Mouse (Mus musculus) neural tube, embryonic 14.5 days (tissue): Measurements from ENCODE around the gene Peak1. TPM values are rescaled to one million over a fixed set of nuclear protein-coding genes. Genes with fewer than 3 reads are reported as not detected.

Source experiments
- ATAC-seq: fragments of 200-750 bp; cut with Nextera tagmentation; 2 replicates; pipeline ENCODE4 v1.8.0; 2017; ENCODE audit warnings: low read depth, mild to moderate bottlenecking, moderate TSS enrichment, moderate library complexity
- H3K27ac ChIP-seq: fragments of 300-500 bp; sonication (generic); 2 replicates; pipeline ENCODE4 v1.5.1; 2014; ENCODE audit warnings: low read depth, mild to moderate bottlenecking, control low read depth, low read length, moderate library complexity, mixed read lengths
- H3K27me3 ChIP-seq: fragments of 300-500 bp; sonication (generic); 2 replicates; pipeline ENCODE4 v1.6.1; 2014; ENCODE audit warnings: low read length; ENCODE audit not compliant: control insufficient read depth, insufficient read depth
- H3K36me3 ChIP-seq: fragments of 300-500 bp; sonication (generic); 2 replicates; pipeline ENCODE4 v1.6.1; 2014; ENCODE audit warnings: low read length, mixed read lengths; ENCODE audit not compliant: control insufficient read depth, insufficient read depth
- H3K4me1 ChIP-seq: fragments of 300-500 bp; sonication (generic); 2 replicates; pipeline ENCODE4 v1.6.1; 2014; ENCODE audit warnings: low read length; ENCODE audit not compliant: control insufficient read depth, insufficient read depth
- H3K4me2 ChIP-seq: fragments of 300-500 bp; sonication (generic); 2 replicates; pipeline ENCODE4 v1.6.1; 2014; ENCODE audit warnings: mild to moderate bottlenecking, low read depth, low read length, control low read depth
- H3K4me3 ChIP-seq: fragments of 300-500 bp; sonication (generic); 2 replicates; pipeline ENCODE4 v1.5.1; 2014; ENCODE audit warnings: low read depth, low read length, control low read depth, mixed read lengths
- H3K9ac ChIP-seq: fragments of 300-500 bp; sonication (generic); replicated peaks from 2 replicates; pipeline ENCODE4 v1.6.1; 2014; ENCODE audit warnings: low read depth, mild to moderate bottlenecking, control low read depth, low read length, mixed read lengths
- H3K9me3 ChIP-seq: fragments of 300-500 bp; sonication (generic); 2 replicates; pipeline ENCODE4 v1.6.1; 2016; ENCODE audit warnings: low read length; ENCODE audit not compliant: control insufficient read depth
- WGBS: fragments of 180-500 bp; shearing (Covaris S2); extraction: QIAGEN DNeasy Blood & Tissue Kit; methylation state at CpG from one replicate; pipeline ENCODE4 v1.1.7; 2014; 5-methylcytosine and 5-hydroxymethylcytosine counted together
- polyA plus RNA-seq: library from polyadenylated mRNA; unstranded; fragments of >200 nt; fragmentation: Nextera tagmentation; extraction: Ambion mirVana; gene quantifications from 2 replicates; pipeline ENCODE4 v1.2.1, GENCODE M21; 2014

Peak1 gene
- polyA plus RNA-seq, 1 experiment from 2014 or later = 9.0 TPM

DNA sequence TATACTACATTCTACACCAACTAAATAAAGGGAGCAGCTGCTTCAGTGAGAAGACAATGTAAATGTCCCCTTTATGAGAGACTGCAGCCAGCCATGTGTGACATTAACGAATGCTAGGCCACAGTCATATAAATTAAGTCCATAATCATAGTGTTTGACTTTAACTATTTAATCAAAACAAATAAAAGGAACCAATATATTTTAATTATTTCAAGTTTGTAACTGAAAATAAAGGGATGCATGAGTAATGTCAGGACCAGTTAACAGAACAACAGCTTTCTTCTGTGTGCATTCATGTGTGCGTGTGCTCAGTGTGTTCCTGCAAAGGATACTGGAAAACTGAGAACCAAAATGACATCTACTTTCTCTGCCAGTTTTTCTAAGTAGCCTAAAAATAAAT, 113.3 kb downstream of the Peak1 start:
- Histone ChIP-seq H3K4me1 (peaks cover 10% of the 10 kb centered on the region), H3K4me3 (no peak overlapping the region), H3K36me3 (no peaks in the 10 kb centered on the region), H3K4me2 (no peak overlapping the region), H3K27ac (no peak overlapping the region), H3K9ac (no peak overlapping the region), H3K27me3 (no peaks in the 10 kb centered on the region), H3K9me3 (no peaks in the 10 kb centered on the region)
- WGBS = 26% methylated on average over 2 of the region's 2 CpGs
- no peak for ATAC-seq

DNA sequence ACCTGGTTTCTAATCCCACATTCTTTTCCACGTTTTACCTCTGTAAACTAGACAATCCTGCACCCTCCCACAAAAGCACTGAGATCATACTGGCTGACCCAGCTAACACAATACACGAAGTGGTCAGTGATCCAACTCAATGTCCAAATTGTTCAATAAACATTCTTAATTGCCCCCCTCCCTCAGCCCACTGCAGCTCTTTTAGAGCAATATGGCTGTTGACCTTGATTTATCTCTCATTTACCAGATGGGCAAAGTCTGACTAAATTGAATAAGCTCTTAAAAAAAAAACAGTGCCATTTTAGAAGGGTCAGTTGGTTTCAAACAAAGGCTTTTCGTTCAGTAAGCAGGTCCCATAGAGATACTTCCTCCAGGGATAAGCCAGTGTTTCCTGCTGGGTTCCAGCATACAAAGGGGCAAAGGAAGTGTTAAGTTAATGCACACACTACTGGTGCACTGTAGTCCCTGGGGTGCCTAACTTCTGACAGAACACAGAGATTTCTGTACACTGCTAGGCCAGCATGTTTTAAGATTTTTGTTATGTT, 114.9 kb downstream of the Peak1 start:
- Histone ChIP-seq H3K36me3 (no peaks in the 10 kb centered on the region), H3K4me3 (no peak overlapping the region), H3K27ac (no peak overlapping the region), H3K9ac (no peak overlapping the region), H3K4me2 (no peak overlapping the region), H3K4me1 (peaks cover 10% of the 10 kb centered on the region), H3K27me3 (no peaks in the 10 kb centered on the region), H3K9me3 (no peaks in the 10 kb centered on the region)
- WGBS = 8% methylated on average over 3 of the region's 3 CpGs
- ATAC-seq = no peak

DNA sequence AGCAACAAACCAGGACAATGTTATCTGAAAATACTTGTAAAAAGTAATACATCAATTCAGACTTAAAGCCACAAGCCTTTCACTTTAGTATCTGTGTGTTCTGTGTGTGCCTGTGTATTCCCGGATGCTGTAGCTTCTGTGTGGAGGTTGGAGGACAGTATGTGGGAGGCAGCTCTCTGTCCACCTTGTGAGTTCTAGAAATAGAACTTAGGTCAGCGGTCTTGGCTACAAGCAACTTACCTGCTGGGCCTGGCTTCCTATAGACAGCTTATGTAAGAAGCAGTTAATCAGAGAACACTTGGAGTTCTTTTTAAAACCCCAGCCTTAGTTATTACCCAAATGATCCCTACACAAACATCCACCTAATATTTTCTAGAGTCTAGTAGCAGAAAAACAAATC, 127.8 kb downstream of the Peak1 start:
- H3K27me3 ChIP-seq = no peaks in the 10 kb centered on the region
- 97% methylated on average over 2 of the region's 2 CpGs for WGBS
- no peak overlapping the region for H3K4me3 ChIP-seq
- H3K4me2 ChIP-seq = no peak overlapping the region
- no peak overlapping the region for H3K9ac ChIP-seq
- H3K27ac ChIP-seq = no peak overlapping the region
- H3K36me3 ChIP-seq = no peaks in the 10 kb centered on the region
- H3K4me1 ChIP-seq = no peaks in the 10 kb centered on the region
- no peaks in the 10 kb centered on the region for H3K9me3 ChIP-seq
- ATAC-seq = no peak

DNA sequence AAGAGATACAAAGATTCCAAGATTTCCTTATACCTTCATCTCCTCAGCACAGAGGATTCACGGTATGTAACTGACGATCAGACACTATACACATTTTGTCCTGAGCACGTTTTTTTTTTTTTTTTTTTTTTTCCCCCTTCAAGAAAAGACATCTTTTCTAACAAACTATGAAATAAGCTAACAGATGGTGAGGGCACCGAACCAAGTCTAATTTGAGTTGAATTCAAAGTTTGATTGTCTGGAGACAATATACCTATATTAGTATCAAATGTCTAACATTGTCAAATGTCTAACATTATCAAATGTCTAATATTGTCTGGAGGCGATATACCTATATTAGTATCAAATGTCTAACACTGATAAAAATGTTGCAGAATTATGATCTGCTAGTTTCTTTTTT, 135.4 kb downstream of the Peak1 start:
- Histone ChIP-seq H3K4me3 (no peak overlapping the region), H3K4me2 (no peak overlapping the region), H3K27ac (no peak overlapping the region), H3K36me3 (no peaks in the 10 kb centered on the region), H3K9me3 (no peaks in the 10 kb centered on the region), H3K27me3 (no peaks in the 10 kb centered on the region), H3K9ac (no peak overlapping the region), H3K4me1 (no peaks in the 10 kb centered on the region)
- WGBS = 78% methylated on average over 5 of the region's 5 CpGs
- ATAC-seq = no peak

DNA sequence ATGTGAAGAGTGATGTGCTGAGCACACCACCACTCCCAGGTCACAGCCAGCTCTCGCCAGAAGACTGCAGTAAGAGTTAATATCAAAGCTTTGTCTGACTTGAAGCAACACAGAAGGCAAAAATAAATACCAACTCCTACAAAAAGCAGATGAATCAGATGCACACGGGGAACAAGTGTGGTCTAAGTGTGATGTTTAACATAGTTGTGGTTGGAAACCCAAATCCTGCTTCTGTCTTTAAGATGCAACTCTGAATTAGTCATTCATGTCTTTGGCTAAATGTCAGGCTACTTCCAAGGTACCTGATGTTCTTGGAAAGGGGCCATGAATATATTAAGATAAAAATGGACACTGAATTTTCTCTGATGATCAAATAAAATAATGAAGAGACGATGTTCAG, 144.3 kb downstream of the Peak1 start:
- no peak overlapping the region for H3K27ac ChIP-seq
- H3K9ac ChIP-seq = no peak overlapping the region
- ATAC-seq = no peak
- no peak overlapping the region for H3K4me3 ChIP-seq
- H3K4me2 ChIP-seq = no peak overlapping the region
- H3K27me3 ChIP-seq = no peaks in the 10 kb centered on the region
- 93% methylated on average over 3 of the region's 3 CpGs for WGBS
- no peaks in the 10 kb centered on the region for H3K4me1 ChIP-seq
- H3K9me3 ChIP-seq = no peaks in the 10 kb centered on the region
- H3K36me3 ChIP-seq = no peaks in the 10 kb centered on the region

DNA sequence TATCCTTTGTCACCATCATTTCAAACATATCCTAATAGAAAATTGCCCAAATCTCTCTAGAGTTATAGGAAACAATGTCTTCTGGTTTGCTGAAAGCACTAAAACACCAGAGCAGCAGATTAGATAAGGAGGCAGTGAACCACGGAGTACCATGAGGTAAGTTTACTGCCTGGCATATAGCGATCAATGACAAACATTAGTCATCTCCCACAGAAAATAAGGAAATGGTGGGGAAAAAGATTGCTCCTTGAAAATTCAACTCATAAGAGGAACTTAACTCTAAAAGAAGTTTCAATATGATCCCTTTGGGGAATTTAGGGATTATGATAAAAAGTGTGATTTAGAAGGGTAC, 145.6 kb downstream of the Peak1 start:
- Histone ChIP-seq H3K9ac (no peak overlapping the region), H3K9me3 (no peaks in the 10 kb centered on the region), H3K27me3 (no peaks in the 10 kb centered on the region), H3K4me2 (no peak overlapping the region), H3K27ac (peak overlapping the region; percentile 66; the same call in 1 of the 2 replicates), H3K36me3 (no peaks in the 10 kb centered on the region), H3K4me1 (no peaks in the 10 kb centered on the region), H3K4me3 (no peak overlapping the region)
- WGBS = 74% methylated on average over 2 of the region's 2 CpGs
- ATAC-seq = no peak

DNA sequence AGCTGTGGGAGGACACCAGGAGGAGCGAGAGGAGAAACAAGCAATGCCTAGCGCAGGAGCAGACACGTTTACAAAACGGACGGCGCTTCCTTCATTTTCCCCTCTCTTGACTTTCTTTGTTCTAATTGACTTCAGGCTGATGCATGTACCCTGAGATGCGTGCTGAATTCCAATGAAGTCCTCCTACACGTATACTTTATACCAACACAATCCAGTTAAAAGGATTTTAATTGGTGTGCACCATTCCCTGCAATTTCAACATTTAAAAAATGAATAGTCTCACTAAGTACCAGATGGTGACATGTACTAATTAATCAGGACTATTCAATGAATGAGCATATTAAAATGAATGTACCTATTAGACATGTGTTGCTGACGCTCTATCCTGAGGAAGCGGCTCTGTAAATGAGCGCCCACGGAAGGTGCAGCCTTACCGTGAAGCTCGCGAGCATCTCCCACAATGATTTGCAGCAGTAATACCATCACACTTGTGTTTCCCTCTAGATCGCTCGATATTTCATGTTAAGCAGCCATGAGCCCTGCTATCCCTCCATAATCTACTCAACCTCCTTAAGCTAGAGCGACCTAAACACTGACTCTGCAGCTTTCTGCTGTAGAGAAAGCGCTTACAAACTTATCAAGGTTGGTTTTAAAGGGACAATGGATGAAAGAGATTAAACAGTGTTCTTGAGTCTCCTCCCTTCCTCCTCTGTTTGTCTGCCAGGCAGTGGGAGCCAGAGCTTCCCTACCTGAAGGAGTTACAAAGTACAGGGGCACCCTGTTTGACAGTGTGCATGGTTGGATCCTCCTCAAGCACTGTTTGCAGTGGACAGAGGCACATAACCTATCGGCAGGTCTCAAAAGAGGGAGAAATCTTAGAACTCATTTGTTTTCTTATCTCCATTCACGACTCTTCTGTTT, 146.3 kb downstream of the Peak1 start:
- Histone ChIP-seq H3K9me3 (no peaks in the 10 kb centered on the region), H3K27ac (peak overlapping the region; percentile 66; the same call in 1 of the 2 replicates), H3K4me3 (no peak overlapping the region), H3K4me2 (peak overlapping the region; percentile 22), H3K27me3 (no peaks in the 10 kb centered on the region), H3K36me3 (no peaks in the 10 kb centered on the region), H3K9ac (no peak overlapping the region), H3K4me1 (no peaks in the 10 kb centered on the region)
- WGBS = 46% methylated on average over 21 of the region's 21 CpGs
- ATAC-seq = peak; percentile 54

DNA sequence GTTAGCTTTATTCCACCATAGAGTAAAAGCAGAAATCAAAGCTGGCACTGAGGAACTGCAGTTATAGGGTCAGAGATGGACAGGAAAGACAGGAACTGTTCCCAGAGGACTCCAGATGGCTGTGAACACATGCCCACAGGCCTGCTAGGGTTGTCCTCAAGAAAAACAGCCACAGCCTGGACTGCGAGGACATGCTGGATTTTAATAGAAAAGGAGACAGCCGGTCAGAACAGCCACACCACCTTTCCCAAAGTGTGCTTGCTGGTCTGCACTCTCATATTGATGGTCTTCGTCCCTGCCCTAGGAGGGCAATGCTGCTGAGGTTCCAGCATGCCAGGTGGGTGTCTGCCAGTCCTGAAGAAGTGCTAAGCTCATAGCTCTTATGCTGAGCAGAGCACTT, 148.8 kb downstream of the Peak1 start:
- Histone ChIP-seq H3K27me3 (no peaks in the 10 kb centered on the region), H3K27ac (no peak overlapping the region), H3K4me1 (no peaks in the 10 kb centered on the region), H3K4me3 (no peak overlapping the region), H3K9me3 (no peaks in the 10 kb centered on the region), H3K4me2 (no peak overlapping the region), H3K36me3 (no peaks in the 10 kb centered on the region), H3K9ac (no peak overlapping the region)
- no peak for ATAC-seq
- 75% methylated on average over 3 of the region's 3 CpGs for WGBS

DNA sequence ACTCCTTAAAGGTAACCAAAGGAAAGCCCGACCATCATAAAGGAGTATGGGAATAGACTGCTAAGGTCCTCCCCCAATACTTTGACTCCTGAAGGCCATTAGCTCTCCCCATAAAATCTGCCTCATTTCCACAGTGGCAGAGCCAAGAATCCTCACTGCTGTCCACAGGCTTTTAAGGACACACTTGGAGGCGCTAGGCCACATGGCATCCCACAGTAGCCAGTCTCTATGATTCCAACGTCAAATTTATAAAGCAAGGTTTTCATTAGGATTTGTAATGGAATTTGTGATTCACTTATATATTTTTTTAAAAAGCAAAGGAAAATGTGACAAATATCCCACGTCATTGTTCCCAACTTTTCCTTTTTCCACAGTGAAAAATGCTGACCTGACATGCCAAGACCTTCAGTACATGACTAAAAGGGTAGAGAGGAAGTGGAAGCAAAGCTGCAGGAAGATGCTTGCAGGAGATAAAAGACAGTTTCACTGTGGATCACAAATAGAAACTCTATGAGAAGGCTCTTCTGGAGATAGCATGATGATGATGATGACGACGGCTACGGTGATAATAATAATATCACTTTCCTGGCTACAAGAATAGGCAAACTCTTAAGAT, 151.6 kb downstream of the Peak1 start:
- no peaks in the 10 kb centered on the region for H3K4me1 ChIP-seq
- no peaks in the 10 kb centered on the region for H3K36me3 ChIP-seq
- H3K9ac ChIP-seq = no peak overlapping the region
- H3K4me2 ChIP-seq = no peak overlapping the region
- H3K4me3 ChIP-seq = no peak overlapping the region
- 80% methylated on average over 7 of the region's 7 CpGs for WGBS
- H3K27ac ChIP-seq = no peak overlapping the region
- H3K27me3 ChIP-seq = no peaks in the 10 kb centered on the region
- ATAC-seq = no peak
- no peaks in the 10 kb centered on the region for H3K9me3 ChIP-seq
